Mouse (Mus musculus): ENCODE data around the gene Pfkfb3.

The Pfkfb3 gene

GRCm38 (mm10) chr2:11553471-11554400 is at the start of gene Pfkfb3:
Pfkfb3 (minus strand) TSS chr2:11554077.
- in situ Hi-C loops (cut with MboI, MseI), result no loop called here

- in situ Hi-C loops (cut with MboI, MseI), result no loop called here
Observed at GRCm38 (mm10) chr2:11602506-11603489, 48.9 kb upstream of the Pfkfb3 start.

GRCm38 (mm10) chr2:11601795-11602194 is 47.9 kb upstream of the Pfkfb3 start:
- in situ Hi-C loops (cut with MboI, MseI), result no loop called here

- in situ Hi-C loops (cut with MboI, MseI), result loop anchor here (10.0 to 25.0 kb wide), 2 partner anchors 87 to 814 kb away; partner anchors contain the start of gene Mindy3
Observed at GRCm38 (mm10) chr2:11597906-11598305, 44.0 kb upstream of the Pfkfb3 start.

- in situ Hi-C loops (cut with MboI, MseI), result loop anchor here (10.0 to 25.0 kb wide), 2 partner anchors 88 to 816 kb away; partner anchors contain the start of gene Mindy3
Observed at GRCm38 (mm10) chr2:11596690-11597089, 42.8 kb upstream of the Pfkfb3 start.

- in situ Hi-C loops (cut with MboI, MseI), result loop anchor here (25.0 kb wide), 1 partner anchor 824 kb away; the partner anchor contains the start of gene Mindy3
Observed at GRCm38 (mm10) chr2:11587996-11588395, 34.1 kb upstream of the Pfkfb3 start.

- in situ Hi-C loops (cut with MboI, MseI), result loop anchor here (25.0 kb wide), 1 partner anchor 833 kb away; the partner anchor contains the start of gene Mindy3
Observed at GRCm38 (mm10) chr2:11579399-11579798, 25.5 kb upstream of the Pfkfb3 start.

GRCm38 (mm10) chr2:11578187-11578586 is 24.3 kb upstream of the Pfkfb3 start:
- in situ Hi-C loops (cut with MboI, MseI), result loop anchor here (25.0 kb wide), 1 partner anchor 834 kb away; the partner anchor contains the start of gene Mindy3

- in situ Hi-C loops (cut with MboI, MseI), result no loop called here
Observed at GRCm38 (mm10) chr2:11573684-11574083, 19.8 kb upstream of the Pfkfb3 start.

GRCm38 (mm10) chr2:11571004-11571535 is 17.2 kb upstream of the Pfkfb3 start:
- in situ Hi-C loops (cut with MboI, MseI), result no loop called here

GRCm38 (mm10) chr2:11568471-11568870 is 14.6 kb upstream of the Pfkfb3 start:
- in situ Hi-C loops (cut with MboI, MseI), result no loop called here

GRCm38 (mm10) chr2:11567781-11568362 is 14.0 kb upstream of the Pfkfb3 start:
- in situ Hi-C loops (cut with MboI, MseI), result no loop called here

- in situ Hi-C loops (cut with MboI, MseI), result no loop called here
Observed at GRCm38 (mm10) chr2:11566898-11567297, 13.0 kb upstream of the Pfkfb3 start.

- in situ Hi-C loops (cut with MboI, MseI), result no loop called here
Observed at GRCm38 (mm10) chr2:11566241-11566640, 12.4 kb upstream of the Pfkfb3 start.

- in situ Hi-C loops (cut with MboI, MseI), result no loop called here
Observed at GRCm38 (mm10) chr2:11564768-11565167, 10.9 kb upstream of the Pfkfb3 start.

GRCm38 (mm10) chr2:11563256-11563655 is 9.4 kb upstream of the Pfkfb3 start:
- in situ Hi-C loops (cut with MboI, MseI), result no loop called here

- in situ Hi-C loops (cut with MboI, MseI), result no loop called here
Observed at GRCm38 (mm10) chr2:11558654-11559053, 4.8 kb upstream of the Pfkfb3 start.

GRCm38 (mm10) chr2:11557244-11557643 is 3.4 kb upstream of the Pfkfb3 start:
- in situ Hi-C loops (cut with MboI, MseI), result no loop called here

GRCm38 (mm10) chr2:11555316-11555715 is 1.4 kb upstream of the Pfkfb3 start:
- in situ Hi-C loops (cut with MboI, MseI), result no loop called here

GRCm38 (mm10) chr2:11552966-11553451 is 868 bp downstream of the Pfkfb3 start:
- in situ Hi-C loops (cut with MboI, MseI), result no loop called here

All from T-helper 2 cell (primary cell).